Comparison of ENCODE assay signal across 15 mouse cellular contexts in genomic region chr1:91485422-91485821, GRCm38 (mm10).
"Had no signal": no experiment of that assay in that cellular context is flagged by ENCODE, and none has a peak within 500 bp of the region (broad histone marks: within the 10 kb centered on the region; RNA-seq: fewer than 3 reads in every experiment).

No protein-coding gene starts in this region.

- H3K4me2 ChIP-seq: neural tube, embryonic 13.5 days; neural tube, embryonic 15.5 days; stomach, embryonic 15.5 days had no signal

- H3K36me3 ChIP-seq: neural tube, embryonic 13.5 days; neural tube, embryonic 15.5 days; stomach, embryonic 15.5 days had no signal

- DNase-seq: retina, postnatal 1 day; right cerebral cortex, adult 18-20 months; right cerebral cortex, postnatal 14 days; right cerebral cortex, postnatal 25 days; right cerebral cortex, postnatal 4 days; spleen, adult 18-20 months; thymus, adult 18-20 months; thymus, adult 2 months; thymus, postnatal 14 days; thymus, postnatal 25 days; thymus, postnatal 36 days; thymus, postnatal 4 days had no signal

- H3K4me3 ChIP-seq: neural tube, embryonic 13.5 days; neural tube, embryonic 15.5 days; stomach, embryonic 15.5 days had no signal

- H3K27me3 ChIP-seq: neural tube, embryonic 13.5 days; neural tube, embryonic 15.5 days; stomach, embryonic 15.5 days had no signal
